Mouse (Mus musculus): ENCODE results near the gene Grem1.

The Grem1 gene

DNA sequence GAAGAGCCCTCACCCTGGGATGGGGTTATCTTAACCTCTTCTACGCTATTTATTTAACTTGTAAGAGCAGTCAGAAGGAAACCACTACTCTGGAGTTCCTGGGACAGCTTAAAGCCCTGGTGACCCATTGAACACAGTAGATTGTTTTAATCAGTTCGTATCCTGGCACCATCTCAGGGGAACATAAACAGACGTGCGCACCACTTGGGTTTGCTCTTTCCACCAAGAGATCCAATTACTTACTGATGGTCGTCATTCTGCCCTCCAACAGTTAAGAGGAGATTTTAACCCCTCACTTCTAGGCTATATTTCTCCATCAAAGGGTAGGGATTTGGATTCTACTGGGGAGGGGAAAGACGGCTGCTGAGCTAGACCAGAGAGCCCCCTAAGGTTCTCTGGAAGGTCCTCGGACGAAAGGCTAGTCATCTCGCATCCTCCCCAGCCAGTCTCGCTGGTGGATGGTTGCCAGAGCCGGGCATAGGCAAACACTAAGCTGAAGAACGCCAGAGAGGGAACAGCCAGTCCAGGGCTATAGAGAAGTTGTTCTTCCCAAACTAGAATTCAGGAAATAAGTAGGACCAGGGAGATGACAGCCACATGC lies 1.4 kb downstream of the Grem1 start:
- no peak for DNase-seq

GRCm38 (mm10) chr2:113749721-113750120 lies 8.7 kb downstream of the Grem1 start:
- DNase-seq, result no peak

DNA sequence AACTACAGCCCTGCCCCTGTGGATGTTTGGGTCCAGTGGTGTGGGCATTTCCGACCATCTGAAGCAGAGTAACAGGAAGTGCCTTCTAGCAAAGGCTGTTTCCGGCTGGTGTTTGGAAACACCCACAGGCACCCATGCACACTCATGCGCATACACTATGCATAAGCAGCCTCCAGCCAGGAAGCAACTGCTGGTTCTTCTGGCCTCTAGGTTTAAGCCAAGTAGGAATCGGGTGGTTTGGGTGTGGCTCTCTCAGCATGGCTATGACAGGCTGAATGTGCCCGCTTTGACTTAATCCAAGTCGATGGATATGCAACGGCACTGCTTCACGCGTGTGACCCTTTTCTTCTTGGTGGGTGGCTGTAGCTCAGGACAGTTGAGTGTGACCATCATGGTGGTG lies 9.1 kb downstream of the Grem1 start:
- no peak for DNase-seq

DNA sequence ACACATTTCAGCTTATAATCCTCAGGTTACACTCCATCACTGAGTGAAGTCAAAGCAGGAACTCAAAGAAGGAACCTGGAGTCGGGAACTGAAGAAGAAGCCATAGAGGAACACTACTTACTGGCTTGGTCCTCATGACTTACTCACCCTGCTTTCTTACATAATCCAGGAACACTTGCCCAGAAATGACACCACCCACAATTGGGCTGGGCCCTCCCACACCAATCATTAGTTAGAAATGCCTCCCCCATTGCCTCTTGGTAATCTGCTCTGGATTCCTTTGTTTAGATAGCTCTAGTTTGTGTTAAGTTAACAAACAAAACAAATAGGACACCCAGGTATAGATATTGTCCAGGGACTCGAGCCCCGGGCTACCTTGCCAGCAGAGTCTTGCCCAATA lies 29.9 kb downstream of the Grem1 start:
- no peak for DNase-seq

DNA sequence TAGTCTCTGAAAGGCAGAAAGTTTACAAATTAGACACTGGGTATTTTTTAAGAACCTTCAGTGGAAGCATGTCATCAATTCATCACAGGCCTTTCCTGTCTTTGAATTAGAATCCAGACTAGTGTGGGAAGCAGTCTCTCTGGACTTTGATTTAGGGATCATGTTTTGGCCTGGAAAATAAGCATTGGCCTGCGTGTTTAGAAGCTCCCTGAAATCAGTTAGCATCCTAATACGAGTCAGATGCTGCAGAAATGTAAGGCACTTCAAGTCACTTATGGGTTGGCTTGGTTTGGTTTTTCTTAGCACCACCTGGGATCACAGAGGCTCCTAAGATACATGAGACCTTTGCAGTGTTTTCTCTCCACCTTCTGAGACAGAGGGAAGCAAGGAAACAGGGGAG lies 43.6 kb downstream of the Grem1 start:
- no peak for DNase-seq

- no peak for DNase-seq
These were observed 45.0 kb downstream of the Grem1 start for GRCm38 (mm10) chr2:113713406-113713805.

DNA sequence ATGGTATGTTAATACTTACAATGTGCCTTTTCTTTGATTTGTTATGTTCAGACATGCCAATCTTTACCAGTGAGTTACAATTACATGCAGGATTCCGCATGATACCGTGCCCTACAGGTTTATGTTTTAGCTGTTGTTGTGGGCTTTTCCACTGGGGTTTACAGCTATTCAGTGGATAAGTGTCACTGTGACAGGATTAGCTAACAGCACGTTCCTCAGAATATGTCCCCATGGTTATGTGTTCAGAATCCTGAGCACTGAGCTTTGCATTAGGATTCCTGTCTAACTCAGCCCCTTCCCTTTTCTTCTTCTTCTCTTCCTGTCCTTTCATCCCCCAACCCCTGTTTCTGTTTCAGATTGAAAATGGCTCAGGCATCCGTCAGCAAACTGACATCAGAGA lies 50.9 kb downstream of the Grem1 start:
- DNase-seq, result no peak

DNA sequence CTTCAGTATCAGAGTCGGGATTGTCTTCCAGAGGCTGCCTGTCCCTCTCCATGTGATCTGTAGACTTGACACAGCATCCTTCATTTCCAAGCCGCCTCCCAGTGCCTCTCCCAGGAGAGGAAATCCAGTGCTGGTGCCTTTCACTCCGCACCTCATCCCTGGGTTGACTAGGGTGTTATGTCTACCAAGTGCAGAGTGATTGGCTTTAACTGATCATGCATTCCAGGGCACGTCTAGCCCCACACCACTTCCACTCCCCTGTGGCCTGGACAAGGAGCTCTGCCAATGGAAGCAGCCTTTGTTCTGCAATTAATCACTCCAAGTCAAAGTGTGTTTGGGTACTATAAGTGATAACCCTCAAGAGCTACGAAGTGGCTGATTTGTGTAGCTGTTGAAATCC lies 56.9 kb downstream of the Grem1 start:
- DNase-seq, result no peak

DNA sequence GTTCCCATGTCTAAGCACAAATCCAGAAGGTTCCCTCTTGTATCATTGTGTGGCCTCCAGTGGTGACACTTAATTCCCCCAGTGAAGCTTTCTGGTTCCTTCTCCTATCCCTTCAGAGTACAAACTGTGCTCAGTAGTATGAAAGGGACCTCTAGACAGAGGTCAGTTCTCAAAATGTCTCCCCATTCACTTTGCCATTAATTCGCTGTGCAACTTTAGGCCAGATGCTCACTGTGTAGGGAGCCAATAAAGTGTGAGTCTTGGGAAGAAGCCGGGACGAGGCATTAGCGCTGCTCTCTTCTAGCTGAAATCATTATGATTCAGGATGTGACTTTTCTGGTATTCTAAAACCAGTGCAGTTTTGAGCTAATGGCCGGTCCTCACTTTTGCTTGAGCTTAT lies 61.8 kb downstream of the Grem1 start:
- no peak for DNase-seq

- no peak for DNase-seq
These were observed 62.2 kb downstream of the Grem1 start for GRCm38 (mm10) chr2:113696222-113696621.
